Mouse (Mus musculus) forebrain, embryonic 16.5 days (tissue): Measurements from ENCODE around the gene Dag1. TPM values are rescaled to one million over a fixed set of nuclear protein-coding genes. Genes with fewer than 3 reads are reported as not detected.

ENCODE experiments used
- ATAC-seq: fragments of 200-750 bp; cut with Nextera tagmentation; 2 replicates; pipeline ENCODE4 v1.8.0; 2017; ENCODE audit warnings: mild to moderate bottlenecking, moderate library complexity
- H3K27ac ChIP-seq: fragments of 300-500 bp; sonication (generic); 2 replicates; pipeline ENCODE4 v1.5.1; 2014; ENCODE audit warnings: low read length, control low read depth
- H3K27me3 ChIP-seq: fragments of 300-500 bp; sonication (generic); replicated peaks from 2 replicates; pipeline ENCODE4 v1.6.1; 2014; ENCODE audit warnings: low read length; ENCODE audit not compliant: control insufficient read depth, insufficient read depth
- H3K36me3 ChIP-seq: fragments of 300-500 bp; sonication (generic); 2 replicates; pipeline ENCODE4 v1.6.1; 2014; ENCODE audit not compliant: control insufficient read depth, insufficient read depth
- H3K4me1 ChIP-seq: fragments of 300-500 bp; sonication (generic); replicated peaks from 2 replicates; pipeline ENCODE4 v1.6.1; 2014; ENCODE audit warnings: low read length; ENCODE audit not compliant: control insufficient read depth, insufficient read depth
- H3K4me2 ChIP-seq: fragments of 300-500 bp; sonication (generic); 2 replicates; pipeline ENCODE4 v1.6.1; 2014; ENCODE audit warnings: mild to moderate bottlenecking, low read length, control low read depth
- H3K4me3 ChIP-seq: fragments of 300-500 bp; sonication (generic); replicated peaks from 2 replicates; pipeline ENCODE4 v1.5.1; 2014; ENCODE audit warnings: mild to moderate bottlenecking, low read length, control low read depth
- H3K9ac ChIP-seq: fragments of 300-500 bp; sonication (generic); replicated peaks from 2 replicates; pipeline ENCODE4 v1.6.1; 2014; ENCODE audit warnings: low read depth, low read length, control low read depth
- H3K9me3 ChIP-seq: fragments of 300-500 bp; sonication (generic); 2 replicates; pipeline ENCODE4 v1.6.1; 2016; ENCODE audit warnings: low read length; ENCODE audit not compliant: control insufficient read depth
- WGBS: fragments of 180-500 bp; shearing (Covaris S2); extraction: QIAGEN DNeasy Blood & Tissue Kit; methylation state at CpG from one replicate; pipeline ENCODE4 v1.1.7; 2014; 5-methylcytosine and 5-hydroxymethylcytosine counted together
- polyA plus RNA-seq: library from polyadenylated mRNA; unstranded; fragments of >200 nt; fragmentation: Nextera tagmentation; extraction: Ambion mirVana; gene quantifications from 2 replicates; pipeline ENCODE4 v1.2.1, GENCODE M21; 2015

Dag1 gene
- polyA plus RNA-seq, 1 experiment from 2014 or later, result 56.3 TPM

DNA sequence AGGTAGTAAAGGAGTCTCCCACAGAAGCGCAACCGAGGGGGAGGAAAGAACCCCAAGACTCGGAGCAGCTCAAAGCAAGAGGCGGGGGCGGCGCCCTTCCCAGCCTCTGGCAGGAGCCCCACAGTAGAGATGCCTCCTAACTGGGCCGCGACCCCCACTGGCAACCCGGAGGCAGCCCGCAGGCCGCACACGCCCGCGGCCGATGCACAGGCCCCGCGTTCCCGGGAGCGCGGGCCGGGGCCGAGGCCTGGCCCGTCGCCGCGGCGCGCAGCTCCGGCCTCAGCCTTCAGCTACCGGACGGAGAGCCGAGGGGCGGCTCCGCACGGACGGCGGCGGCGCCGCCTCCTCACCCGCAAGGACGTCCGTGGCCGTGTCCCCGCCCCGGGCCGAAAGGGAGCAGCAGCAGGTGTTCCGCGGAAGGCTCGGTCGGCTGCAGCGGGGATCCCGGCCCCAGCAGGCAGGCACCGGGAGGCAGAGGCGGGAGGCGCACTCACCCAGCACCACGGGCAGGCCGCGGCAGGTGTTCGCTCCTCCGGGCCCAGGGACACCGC is 552 bp downstream of the Dag1 start:
- peak overlapping the region; percentile 95 for H3K4me3 ChIP-seq
- H3K4me2 ChIP-seq, result peak overlapping the region; percentile 85
- peak overlapping the region; percentile 86 for H3K9ac ChIP-seq
- peak; percentile 59 for ATAC-seq
- under 1% methylated on average over 57 of the region's 62 CpGs for WGBS
- no peaks in the 10 kb centered on the region for H3K36me3 ChIP-seq
- peak overlapping the region; percentile 86 for H3K27ac ChIP-seq
- H3K9me3 ChIP-seq, result no peaks in the 10 kb centered on the region
- H3K4me1 ChIP-seq, result peaks cover 24% of the 10 kb centered on the region
- no peaks in the 10 kb centered on the region for H3K27me3 ChIP-seq

- peak overlapping the region; percentile 95 for H3K4me3 ChIP-seq
- no peaks in the 10 kb centered on the region for H3K27me3 ChIP-seq
- WGBS, result 36% methylated on average over 11 of the region's 11 CpGs
- H3K9ac ChIP-seq, result peak overlapping the region; percentile 86
- no peak overlapping the region; the same call in 1 of the 2 replicates for H3K27ac ChIP-seq
- H3K36me3 ChIP-seq, result no peaks in the 10 kb centered on the region
- H3K4me1 ChIP-seq, result peaks cover 24% of the 10 kb centered on the region
- no peak for ATAC-seq
- H3K9me3 ChIP-seq, result no peaks in the 10 kb centered on the region
- H3K4me2 ChIP-seq, result peak overlapping the region; percentile 85
Observed at GRCm38 (mm10) chr9:108262494-108263049, 1.2 kb downstream of the Dag1 start.

DNA sequence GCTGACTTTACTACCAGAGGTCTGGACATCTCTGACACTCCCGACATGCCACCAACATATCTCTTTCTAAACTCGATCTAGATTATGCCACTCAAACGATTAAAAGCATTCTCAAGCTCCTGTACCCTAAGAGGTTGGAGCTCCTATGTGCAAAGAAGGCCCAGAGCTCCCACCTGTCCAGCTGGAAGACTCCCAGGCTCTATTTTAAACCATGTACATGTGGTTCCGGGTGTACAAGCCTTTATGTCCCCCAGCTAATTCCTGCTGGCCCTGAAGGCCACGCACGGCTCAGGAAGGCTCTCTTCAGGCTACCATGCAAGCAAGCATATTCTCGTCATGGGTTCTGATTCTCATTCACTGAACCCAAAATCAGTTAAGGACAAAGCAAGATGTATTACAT is 1.9 kb downstream of the Dag1 start:
- no peaks in the 10 kb centered on the region for H3K9me3 ChIP-seq
- no peaks in the 10 kb centered on the region for H3K36me3 ChIP-seq
- no peaks in the 10 kb centered on the region for H3K27me3 ChIP-seq
- H3K4me1 ChIP-seq, result peaks cover 24% of the 10 kb centered on the region
- H3K9ac ChIP-seq, result no peak overlapping the region
- no peak for ATAC-seq
- WGBS, result 77% methylated on average over 7 of the region's 7 CpGs
- H3K27ac ChIP-seq, result no peak overlapping the region
- peak overlapping the region; percentile 85 for H3K4me2 ChIP-seq
- 0 out of 2 replicates have a peak overlapping the region, but pooled peaks have one; percentile 95 for H3K4me3 ChIP-seq

GRCm38 (mm10) chr9:108260526-108260925 is 3.2 kb downstream of the Dag1 start:
- H3K4me1 ChIP-seq, result peaks cover 24% of the 10 kb centered on the region
- 86% methylated on average over 4 of the region's 4 CpGs for WGBS
- ATAC-seq, result no peak
- no peak overlapping the region for H3K4me2 ChIP-seq
- no peak overlapping the region for H3K4me3 ChIP-seq
- no peak overlapping the region for H3K9ac ChIP-seq
- no peaks in the 10 kb centered on the region for H3K27me3 ChIP-seq
- no peaks in the 10 kb centered on the region for H3K36me3 ChIP-seq
- no peaks in the 10 kb centered on the region for H3K9me3 ChIP-seq
- no peak overlapping the region for H3K27ac ChIP-seq

GRCm38 (mm10) chr9:108252766-108253165 is 11.0 kb downstream of the Dag1 start:
- Histone ChIP-seq H3K9ac (no peak overlapping the region), H3K36me3 (0 out of 2 replicates have a peak, but pooled peaks cover 3% of the 10 kb centered on the region), H3K9me3 (no peaks in the 10 kb centered on the region), H3K4me3 (no peak overlapping the region), H3K4me1 (no peaks in the 10 kb centered on the region), H3K27ac (no peak overlapping the region), H3K27me3 (no peaks in the 10 kb centered on the region), H3K4me2 (no peak overlapping the region)
- 95% methylated on average over 7 of the region's 7 CpGs for WGBS
- ATAC-seq, result no peak

- no peak overlapping the region for H3K4me2 ChIP-seq
- no peaks in the 10 kb centered on the region for H3K27me3 ChIP-seq
- no peaks in the 10 kb centered on the region for H3K9me3 ChIP-seq
- ATAC-seq, result no peak
- no peak overlapping the region for H3K27ac ChIP-seq
- no peak overlapping the region for H3K9ac ChIP-seq
- 0 out of 2 replicates have a peak, but pooled peaks cover 3% of the 10 kb centered on the region for H3K36me3 ChIP-seq
- 92% methylated on average over 6 of the region's 6 CpGs for WGBS
- H3K4me1 ChIP-seq, result no peaks in the 10 kb centered on the region
- H3K4me3 ChIP-seq, result no peak overlapping the region
Observed at GRCm38 (mm10) chr9:108251877-108252276, 11.9 kb downstream of the Dag1 start.

DNA sequence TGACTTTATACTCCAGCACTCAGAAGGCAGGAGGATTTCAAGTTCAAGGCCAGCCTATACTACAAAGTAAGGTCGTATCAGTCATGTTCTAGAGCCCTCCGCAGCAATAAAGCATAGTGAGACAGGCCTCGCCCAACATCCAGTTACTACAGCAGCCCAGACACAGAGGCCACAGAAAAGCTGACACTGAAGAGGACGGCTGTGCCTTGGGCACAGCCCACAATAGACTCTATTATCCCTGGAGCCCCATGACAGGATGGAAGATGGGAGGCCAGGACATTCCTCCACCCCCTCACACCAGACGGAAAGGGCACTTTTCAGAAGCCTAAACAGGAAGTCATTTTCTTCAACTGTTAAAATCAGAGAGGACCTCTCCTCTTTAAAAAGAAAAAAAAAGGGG is 14.8 kb downstream of the Dag1 start:
- H3K4me1 ChIP-seq, result no peaks in the 10 kb centered on the region
- H3K36me3 ChIP-seq, result 0 out of 2 replicates have a peak, but pooled peaks cover 3% of the 10 kb centered on the region
- no peak overlapping the region for H3K4me3 ChIP-seq
- H3K9me3 ChIP-seq, result no peaks in the 10 kb centered on the region
- H3K4me2 ChIP-seq, result no peak overlapping the region
- no peak for ATAC-seq
- no peaks in the 10 kb centered on the region for H3K27me3 ChIP-seq
- 62% methylated on average over 5 of the region's 5 CpGs for WGBS
- no peak overlapping the region for H3K27ac ChIP-seq
- no peak overlapping the region for H3K9ac ChIP-seq

GRCm38 (mm10) chr9:108244984-108245383 is 18.8 kb downstream of the Dag1 start:
- H3K4me1 ChIP-seq, result no peaks in the 10 kb centered on the region
- 0 out of 2 replicates have a peak, but pooled peaks cover 3% of the 10 kb centered on the region for H3K36me3 ChIP-seq
- no peaks in the 10 kb centered on the region for H3K27me3 ChIP-seq
- WGBS, result 82% methylated on average over 3 of the region's 3 CpGs
- H3K9me3 ChIP-seq, result no peaks in the 10 kb centered on the region
- no peak overlapping the region for H3K9ac ChIP-seq
- H3K4me2 ChIP-seq, result no peak overlapping the region
- H3K4me3 ChIP-seq, result no peak overlapping the region
- no peak for ATAC-seq
- H3K27ac ChIP-seq, result no peak overlapping the region

- no peak for ATAC-seq
Observed at GRCm38 (mm10) chr9:108244540-108244939, 19.2 kb downstream of the Dag1 start.

More at GRCm38 (mm10) chr9:108244540-108244939, 19.2 kb downstream of the Dag1 start:
- Histone ChIP-seq H3K27ac (no peak overlapping the region), H3K36me3 (0 out of 2 replicates have a peak, but pooled peaks cover 3% of the 10 kb centered on the region), H3K4me3 (no peak overlapping the region), H3K4me1 (no peaks in the 10 kb centered on the region), H3K4me2 (no peak overlapping the region), H3K9me3 (no peaks in the 10 kb centered on the region), H3K9ac (no peak overlapping the region), H3K27me3 (no peaks in the 10 kb centered on the region)
- WGBS, result 96% methylated on average over 3 of the region's 3 CpGs
